ENCODE assay signal across 26 mouse cellular contexts in the genomic region with DNA sequence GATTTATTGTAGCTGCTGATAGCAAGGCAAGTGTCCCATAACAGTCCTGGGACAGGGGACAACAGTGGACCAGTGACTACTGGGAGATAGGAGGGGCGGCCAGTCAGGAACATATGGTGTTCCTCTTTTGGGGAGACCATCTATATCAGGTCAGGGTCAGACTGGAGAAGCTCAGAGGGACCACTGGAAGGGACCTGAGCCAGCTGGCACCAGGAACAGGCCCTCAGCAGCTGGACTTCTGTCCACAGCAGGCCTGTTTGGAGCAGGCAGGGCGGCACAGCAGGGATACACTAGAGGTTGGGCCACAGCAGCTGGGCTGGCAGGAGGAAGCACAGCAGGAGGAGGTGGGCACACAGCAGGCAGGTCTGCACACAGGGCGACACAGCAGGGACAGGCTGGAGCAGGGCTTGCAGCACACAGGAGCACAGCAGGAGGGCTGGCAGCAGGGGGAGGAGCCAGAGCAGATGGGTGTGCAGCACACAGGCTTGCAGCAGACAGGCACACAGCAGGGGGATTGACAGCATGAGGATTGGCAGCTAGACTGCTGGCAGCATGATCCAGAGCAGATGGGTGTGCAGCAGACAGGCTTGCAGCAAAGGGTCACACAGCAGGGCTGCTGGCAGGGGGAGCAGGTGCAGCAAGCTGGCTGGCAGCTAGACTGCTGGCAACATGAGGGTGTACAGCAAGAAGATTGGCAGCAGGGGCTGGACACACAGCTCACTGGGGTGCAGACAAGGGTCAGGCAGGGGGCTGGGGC. TPM values are rescaled to one million over a fixed set of nuclear protein-coding genes. Genes with fewer than 3 reads are reported as not detected.
DNase-seq lines count a peak whose midpoint lies in the region; ATAC-seq lines count a peak whose summit lies in the region.
"Not testable (repeated sequence)": the region's sequence is repeated elsewhere in the genome, so short reads cannot be mapped to it uniquely, and the experiment has no call there.
"Had no signal": no experiment of that assay in that cellular context is flagged by ENCODE, and none has a peak within 500 bp of the region (broad histone marks: within the 10 kb centered on the region; RNA-seq: fewer than 3 reads in every experiment).

No protein-coding gene starts in this region.

- 38% methylated on average over 3 of the region's 3 CpGs for WGBS in forebrain, embryonic 13.5 days
- 27% methylated on average over 3 of the region's 3 CpGs for WGBS in heart, embryonic 10.5 days
- WGBS in midbrain, embryonic 10.5 days: 32% methylated on average over 3 of the region's 3 CpGs
- 42% methylated on average over 2 of the region's 3 CpGs for WGBS in neural tube, embryonic 11.5 days

- not testable (repeated sequence) for H3K4me2 ChIP-seq in forebrain, embryonic 13.5 days; neural tube, embryonic 11.5 days (ENCODE audit: low read depth)

- H3K27ac ChIP-seq in forebrain, embryonic 13.5 days: peak overlapping the region; percentile 69
- peak overlapping the region; percentile 31; the same call in 1 of the 2 replicates for H3K27ac ChIP-seq in heart, embryonic 10.5 days
- peak overlapping the region; percentile 69 for H3K27ac ChIP-seq in midbrain, embryonic 10.5 days (replicated peaks)
- H3K27ac ChIP-seq in neural tube, embryonic 11.5 days (ENCODE audit: low read depth, low read length): 0 out of 2 replicates have a peak overlapping the region, but pooled peaks have one; percentile 8

- H3K4me3 ChIP-seq in forebrain, embryonic 13.5 days; heart, embryonic 10.5 days; midbrain, embryonic 10.5 days; neural tube, embryonic 11.5 days (ENCODE audit: low read depth, low read length): not testable (repeated sequence)

- intact Hi-C loops in heart, postnatal 14 days (cut with DNase I): not testable (repeated sequence)

- not testable (repeated sequence) for H3K9me3 ChIP-seq in forebrain, embryonic 13.5 days (replicated peaks); heart, embryonic 10.5 days; midbrain, embryonic 10.5 days (replicated peaks); neural tube, embryonic 11.5 days (ENCODE audit: control insufficient read depth, low read length)

- ATAC-seq in forebrain, embryonic 13.5 days; neural tube, embryonic 11.5 days (ENCODE audit: insufficient read depth, low FRiP score, low TSS enrichment): not testable (repeated sequence)

- H3K9ac ChIP-seq in forebrain, embryonic 13.5 days; neural tube, embryonic 11.5 days (ENCODE audit: low read length): not testable (repeated sequence)

- H3K36me3 ChIP-seq in forebrain, embryonic 13.5 days (ENCODE audit: poor library complexity, severe bottlenecking); heart, embryonic 10.5 days; midbrain, embryonic 10.5 days; neural tube, embryonic 11.5 days (ENCODE audit: control insufficient read depth, insufficient read depth, low read length): not testable (repeated sequence)

- not testable (repeated sequence) for H3K27me3 ChIP-seq in forebrain, embryonic 13.5 days; heart, embryonic 10.5 days (ENCODE audit: insufficient read depth, poor library complexity, severe bottlenecking); midbrain, embryonic 10.5 days (ENCODE audit: low read depth, poor library complexity, severe bottlenecking); neural tube, embryonic 11.5 days (ENCODE audit: control insufficient read depth, insufficient read depth, low read length)

- peak; percentile 49 for DNase-seq in cerebellum, adult 9-11 months
- not testable (repeated sequence) for DNase-seq in heart, embryonic 10.5 days (ENCODE audit: low spot score); midbrain, embryonic 10.5 days (ENCODE audit: low spot score); neural tube, embryonic 11.5 days (ENCODE audit: low spot score)
- DNase-seq in heart, postnatal 14 days: peak; percentile 17 to 37
- peak; percentile 17 to 24 for DNase-seq in kidney, postnatal 4 days

- peaks cover 13% of the 10 kb centered on the region for H3K4me1 ChIP-seq in forebrain, embryonic 13.5 days
- H3K4me1 ChIP-seq in heart, embryonic 10.5 days: peaks cover 26% of the 10 kb centered on the region
- peaks cover 21% of the 10 kb centered on the region for H3K4me1 ChIP-seq in midbrain, embryonic 10.5 days
- not testable (repeated sequence) for H3K4me1 ChIP-seq in neural tube, embryonic 11.5 days (ENCODE audit: control insufficient read depth, insufficient read depth, low read length)

RNA-seq across cellular contexts. Expression of gene Gm19668, which starts 0.6 kb away (rescaled TPM):
- polyA plus RNA-seq in forebrain, embryonic 13.5 days (2015; fragmentation: Nextera tagmentation; extraction: Ambion mirVana): not detected in 2 replicates
- polyA plus RNA-seq in heart, embryonic 10.5 days (2016; fragmentation: Nextera tagmentation; extraction: Ambion mirVana): not detected in 2 replicates
- total RNA-seq in heart, postnatal 14 days (2021): not detected
- not detected in 2 replicates for polyA plus RNA-seq in midbrain, embryonic 10.5 days (2016; fragmentation: Nextera tagmentation; extraction: Ambion mirVana)
- polyA plus RNA-seq in neural tube, embryonic 11.5 days (2014; fragmentation: Nextera tagmentation; extraction: Ambion mirVana): not detected in 2 replicates
- total RNA-seq: adrenal gland, adult 2 months; adrenal gland, postnatal 4 days; forebrain, postnatal 0 days; gastrocnemius, postnatal 14 days; heart, adult 2 months; heart, postnatal 25 days; layer of hippocampus, adult 2 months; layer of hippocampus, postnatal 25 days; liver, adult 2 months; megakaryocyte progenitor cell, adult 5-6 weeks; MEL; midbrain, postnatal 0 days had no signal
- polyA plus RNA-seq: adrenal gland, adult 2 months; C2C12; embryonic facial prominence, embryonic 11.5 days; forebrain, postnatal 0 days; heart, adult 2 months; hindbrain, embryonic 16.5 days; intestine, embryonic 15.5 days; limb, embryonic 11.5 days; liver, adult 2 months; liver, embryonic 16.5 days; midbrain, postnatal 0 days; thymus, postnatal 0 days had no signal

RNA-seq across cellular contexts. Expression of gene Gm9639, which starts 3.5 kb away (rescaled TPM):
- polyA plus RNA-seq in forebrain, embryonic 13.5 days (2015; fragmentation: Nextera tagmentation; extraction: Ambion mirVana): not detected in 2 replicates
- not detected in 2 replicates for polyA plus RNA-seq in heart, embryonic 10.5 days (2016; fragmentation: Nextera tagmentation; extraction: Ambion mirVana)
- total RNA-seq in heart, postnatal 14 days (2021): not detected
- not detected in 2 replicates for polyA plus RNA-seq in midbrain, embryonic 10.5 days (2016; fragmentation: Nextera tagmentation; extraction: Ambion mirVana)
- not detected in 2 replicates for polyA plus RNA-seq in neural tube, embryonic 11.5 days (2014; fragmentation: Nextera tagmentation; extraction: Ambion mirVana)
- total RNA-seq: adrenal gland, adult 2 months; adrenal gland, postnatal 4 days; forebrain, postnatal 0 days; gastrocnemius, postnatal 14 days; heart, adult 2 months; heart, postnatal 25 days; layer of hippocampus, adult 2 months; layer of hippocampus, postnatal 25 days; liver, adult 2 months; megakaryocyte progenitor cell, adult 5-6 weeks; MEL; midbrain, postnatal 0 days had no signal
- polyA plus RNA-seq: adrenal gland, adult 2 months; C2C12; embryonic facial prominence, embryonic 11.5 days; forebrain, postnatal 0 days; heart, adult 2 months; hindbrain, embryonic 16.5 days; intestine, embryonic 15.5 days; limb, embryonic 11.5 days; liver, adult 2 months; liver, embryonic 16.5 days; midbrain, postnatal 0 days; thymus, postnatal 0 days had no signal

RNA-seq across cellular contexts. Expression of gene Gm7137, which starts 10.3 kb away (rescaled TPM):
- not detected in 2 replicates for polyA plus RNA-seq in forebrain, embryonic 13.5 days (2015; fragmentation: Nextera tagmentation; extraction: Ambion mirVana)
- not detected in 2 replicates for polyA plus RNA-seq in heart, embryonic 10.5 days (2016; fragmentation: Nextera tagmentation; extraction: Ambion mirVana)
- not detected for total RNA-seq in heart, postnatal 14 days (2021)
- not detected in 2 replicates for polyA plus RNA-seq in midbrain, embryonic 10.5 days (2016; fragmentation: Nextera tagmentation; extraction: Ambion mirVana)
- not detected in 2 replicates for polyA plus RNA-seq in neural tube, embryonic 11.5 days (2014; fragmentation: Nextera tagmentation; extraction: Ambion mirVana)
- total RNA-seq: adrenal gland, adult 2 months; adrenal gland, postnatal 4 days; forebrain, postnatal 0 days; gastrocnemius, postnatal 14 days; heart, adult 2 months; heart, postnatal 25 days; layer of hippocampus, adult 2 months; layer of hippocampus, postnatal 25 days; liver, adult 2 months; megakaryocyte progenitor cell, adult 5-6 weeks; MEL; midbrain, postnatal 0 days had no signal
- polyA plus RNA-seq: adrenal gland, adult 2 months; C2C12; embryonic facial prominence, embryonic 11.5 days; forebrain, postnatal 0 days; heart, adult 2 months; hindbrain, embryonic 16.5 days; intestine, embryonic 15.5 days; limb, embryonic 11.5 days; liver, adult 2 months; liver, embryonic 16.5 days; midbrain, postnatal 0 days; thymus, postnatal 0 days had no signal

RNA-seq across cellular contexts. Expression of gene Gm9507, which starts 13.3 kb away (rescaled TPM):
- not detected in 2 replicates for polyA plus RNA-seq in forebrain, embryonic 13.5 days (2015; fragmentation: Nextera tagmentation; extraction: Ambion mirVana)
- not detected in 2 replicates for polyA plus RNA-seq in heart, embryonic 10.5 days (2016; fragmentation: Nextera tagmentation; extraction: Ambion mirVana)
- not detected for total RNA-seq in heart, postnatal 14 days (2021)
- not detected in 2 replicates for polyA plus RNA-seq in midbrain, embryonic 10.5 days (2016; fragmentation: Nextera tagmentation; extraction: Ambion mirVana)
- polyA plus RNA-seq in neural tube, embryonic 11.5 days (2014; fragmentation: Nextera tagmentation; extraction: Ambion mirVana): not detected in 2 replicates
- total RNA-seq: adrenal gland, adult 2 months; adrenal gland, postnatal 4 days; forebrain, postnatal 0 days; gastrocnemius, postnatal 14 days; heart, adult 2 months; heart, postnatal 25 days; layer of hippocampus, adult 2 months; layer of hippocampus, postnatal 25 days; liver, adult 2 months; megakaryocyte progenitor cell, adult 5-6 weeks; MEL; midbrain, postnatal 0 days had no signal
- polyA plus RNA-seq: adrenal gland, adult 2 months; C2C12; embryonic facial prominence, embryonic 11.5 days; forebrain, postnatal 0 days; heart, adult 2 months; hindbrain, embryonic 16.5 days; intestine, embryonic 15.5 days; limb, embryonic 11.5 days; liver, adult 2 months; liver, embryonic 16.5 days; midbrain, postnatal 0 days; thymus, postnatal 0 days had no signal

RNA-seq across cellular contexts. Expression of gene Gm3250, which starts 16.0 kb away (rescaled TPM):
- polyA plus RNA-seq in forebrain, embryonic 13.5 days (2015; fragmentation: Nextera tagmentation; extraction: Ambion mirVana): not detected in 2 replicates
- not detected in 2 replicates for polyA plus RNA-seq in heart, embryonic 10.5 days (2016; fragmentation: Nextera tagmentation; extraction: Ambion mirVana)
- not detected for total RNA-seq in heart, postnatal 14 days (2021)
- not detected in 2 replicates for polyA plus RNA-seq in midbrain, embryonic 10.5 days (2016; fragmentation: Nextera tagmentation; extraction: Ambion mirVana)
- not detected in 2 replicates for polyA plus RNA-seq in neural tube, embryonic 11.5 days (2014; fragmentation: Nextera tagmentation; extraction: Ambion mirVana)
- total RNA-seq: adrenal gland, adult 2 months; adrenal gland, postnatal 4 days; forebrain, postnatal 0 days; gastrocnemius, postnatal 14 days; heart, adult 2 months; heart, postnatal 25 days; layer of hippocampus, adult 2 months; layer of hippocampus, postnatal 25 days; liver, adult 2 months; megakaryocyte progenitor cell, adult 5-6 weeks; MEL; midbrain, postnatal 0 days had no signal
- polyA plus RNA-seq: adrenal gland, adult 2 months; C2C12; embryonic facial prominence, embryonic 11.5 days; forebrain, postnatal 0 days; heart, adult 2 months; hindbrain, embryonic 16.5 days; intestine, embryonic 15.5 days; limb, embryonic 11.5 days; liver, adult 2 months; liver, embryonic 16.5 days; midbrain, postnatal 0 days; thymus, postnatal 0 days had no signal

Comparison
In these comparisons a context has a peak if more than half of its experiments do, and no peak if none do; other contexts are left out.
1. H3K27ac ChIP-seq: peak in every context shown above with its lines; median percentile 69 in forebrain, embryonic 13.5 days; 69 in midbrain, embryonic 10.5 days; 31 in heart, embryonic 10.5 days; 8 in neural tube, embryonic 11.5 days.